Mouse (Mus musculus) olfactory bulb, adult 2 months (tissue): ENCODE results near the gene Tcp1.

ENCODE experiments used
- CTCF ChIP-seq: fragments of 200-500 bp; IDR thresholded peaks from 2 replicates; pipeline ENCODE4 v1.5.1; 2012; ENCODE audit warnings: low read depth, mild to moderate bottlenecking, low read length, moderate library complexity; ENCODE audit not compliant: insufficient read depth
- POLR2A ChIP-seq: fragments of 200-500 bp; IDR thresholded peaks from 2 replicates; pipeline ENCODE4 v1.6.1; 2012; ENCODE audit warnings: mild to moderate bottlenecking, low read depth, low read length, moderate library complexity; ENCODE audit not compliant: insufficient read depth

- TF ChIP-seq POLR2A (no peak), CTCF (no peak)
These were observed 46.9 kb upstream of the Tcp1 start for GRCm38 (mm10) chr17:12868640-12869039.
